Mouse (Mus musculus): ENCODE results near the gene Spn. TPM values are rescaled to one million over a fixed set of nuclear protein-coding genes. Genes with fewer than 3 reads are reported as not detected.
A peak's percentile ranks its signal among the peaks of the same experiment; 100 is the strongest.

Spn gene
- polyA plus RNA-seq, 1 experiment from 2014 or later, result not detected

DNA sequence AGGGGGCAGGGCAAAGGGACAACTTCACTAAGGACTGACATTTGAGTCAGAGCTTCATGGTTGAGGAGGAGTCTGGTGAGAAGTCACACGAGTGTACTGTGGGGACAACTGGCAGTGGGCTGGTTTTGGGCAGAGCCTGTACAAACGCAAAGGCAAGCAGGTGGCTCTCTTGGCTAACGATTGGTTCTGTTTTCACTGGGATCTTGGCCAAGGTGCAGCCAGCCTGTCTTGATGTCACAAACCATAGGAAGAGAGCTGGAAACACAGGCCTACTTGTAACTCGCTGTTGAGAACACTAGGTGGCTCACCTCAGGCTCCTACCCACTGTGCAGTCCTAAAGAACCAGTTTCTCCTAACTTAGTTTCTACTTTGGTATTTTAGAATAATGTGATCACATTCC is 8.0 kb downstream of the Spn start:
- 21% methylated on average over 4 of the region's 4 CpGs for WGBS
- Histone ChIP-seq H3K4me1 (replicated peaks; ENCODE audit: control insufficient read depth, insufficient read depth, low read length) (no peaks in the 10 kb centered on the region), H3K36me3 (replicated peaks; ENCODE audit: control insufficient read depth, insufficient read depth) (no peaks in the 10 kb centered on the region), H3K9me3 (ENCODE audit: control insufficient read depth, low read length) (no peaks in the 10 kb centered on the region), H3K4me3 (replicated peaks; ENCODE audit: low read length) (no peak overlapping the region), H3K27me3 (ENCODE audit: control insufficient read depth, insufficient read depth, low read length) (no peaks in the 10 kb centered on the region), H3K9ac (no peak overlapping the region), H3K4me2 (replicated peaks) (no peak overlapping the region), H3K27ac (no peak overlapping the region)
- DNase-seq (ENCODE audit: low spot score) (peak; percentile 40), ATAC-seq (ENCODE audit: low FRiP score) (no peak)

DNA sequence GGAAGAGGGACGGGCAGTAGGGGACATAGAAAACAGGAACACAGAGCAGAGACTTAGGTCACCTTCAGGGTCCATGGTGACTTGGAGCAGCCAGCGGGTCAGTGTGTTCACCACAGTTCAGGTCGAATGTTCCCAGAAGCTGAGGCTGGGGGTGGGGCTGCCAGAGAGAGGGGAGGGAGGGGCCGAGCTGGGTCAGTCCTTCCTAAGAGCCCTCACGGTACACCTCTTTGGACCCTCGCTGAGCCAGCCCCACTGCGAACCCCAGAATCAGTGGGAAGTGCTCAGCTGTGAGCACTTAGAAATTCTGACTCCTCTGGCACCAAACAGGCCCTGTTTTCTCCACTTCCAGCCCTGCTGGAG is 15.7 kb downstream of the Spn start, which contains the start of gene Qprt:
Gene Qprt, minus strand, starts transcription at position 316 of the 360 bp plus-strand sequence.
- Histone ChIP-seq H3K27ac (no peak within 1 kb of the TSS), H3K4me2 (replicated peaks) (no peak within 1 kb of the TSS), H3K36me3 (replicated peaks; ENCODE audit: control insufficient read depth, insufficient read depth) (no peaks in the 10 kb centered on the region), H3K9me3 (ENCODE audit: control insufficient read depth, low read length) (no peaks in the 10 kb centered on the region; the same call in 1 of the 2 replicates), H3K4me1 (replicated peaks; ENCODE audit: control insufficient read depth, insufficient read depth, low read length) (no peaks in the 10 kb centered on the region), H3K9ac (no peak within 1 kb of the TSS), H3K27me3 (ENCODE audit: control insufficient read depth, insufficient read depth, low read length) (peaks cover 19% of the 10 kb centered on the region), H3K4me3 (replicated peaks; ENCODE audit: low read length) (no peak within 1 kb of the TSS)
- DNase-seq (ENCODE audit: low spot score) (no peak), ATAC-seq (ENCODE audit: low FRiP score) (no peak)
- 6% methylated on average over 6 of the region's 7 CpGs for WGBS

DNA sequence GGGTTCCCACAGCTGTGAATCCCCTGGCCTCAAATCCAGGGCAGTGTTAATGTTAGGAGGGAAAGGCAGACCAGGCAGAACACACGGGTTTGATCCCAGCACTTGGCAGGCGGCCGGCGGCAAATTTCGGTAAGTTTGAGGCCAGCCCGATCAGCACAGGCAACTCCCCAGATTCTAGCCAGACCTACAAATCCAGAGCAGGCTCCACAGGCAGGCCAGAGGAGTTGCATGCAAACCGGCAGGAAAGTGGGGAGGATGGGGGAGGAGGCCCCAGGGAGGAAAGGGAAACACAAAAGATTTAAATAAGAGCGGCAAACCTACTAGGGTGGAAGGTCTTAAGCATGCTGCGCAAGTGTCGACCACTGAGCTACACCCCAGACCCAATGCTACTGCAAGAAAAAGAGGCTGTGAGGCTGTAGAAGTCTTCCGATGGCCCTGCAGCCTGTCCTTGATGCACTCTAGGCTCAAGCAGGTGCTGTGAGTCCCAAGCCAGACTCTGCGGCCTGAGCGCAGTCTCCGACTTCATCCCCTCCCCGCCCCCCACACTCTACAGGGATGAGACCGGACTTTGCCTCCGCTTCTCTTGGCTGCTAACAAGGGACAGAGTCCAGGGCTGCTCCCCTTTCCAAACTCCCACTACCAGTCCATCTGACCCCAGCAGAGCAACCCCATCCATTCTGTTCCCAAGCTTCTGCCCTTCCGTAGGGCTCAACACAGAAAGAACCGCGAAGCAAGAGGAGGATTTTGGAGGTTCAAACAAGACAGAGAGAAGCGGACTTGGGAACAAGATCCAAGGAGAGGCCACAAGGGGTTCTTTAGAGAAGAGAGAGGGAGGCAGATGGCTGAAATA is 16.3 kb downstream of the Spn start:
- no peak for DNase-seq (ENCODE audit: low spot score)
- Histone ChIP-seq H3K4me2 (replicated peaks) (no peak overlapping the region), H3K36me3 (replicated peaks; ENCODE audit: control insufficient read depth, insufficient read depth) (no peaks in the 10 kb centered on the region), H3K4me3 (replicated peaks; ENCODE audit: low read length) (no peak overlapping the region), H3K9ac (no peak overlapping the region), H3K27ac (no peak overlapping the region), H3K9me3 (ENCODE audit: control insufficient read depth, low read length) (no peaks in the 10 kb centered on the region; the same call in 1 of the 2 replicates), H3K4me1 (replicated peaks; ENCODE audit: control insufficient read depth, insufficient read depth, low read length) (no peaks in the 10 kb centered on the region), H3K27me3 (ENCODE audit: control insufficient read depth, insufficient read depth, low read length) (peaks cover 19% of the 10 kb centered on the region)
- ATAC-seq (ENCODE audit: low FRiP score), result no peak
- WGBS, result 9% methylated on average over 21 of the region's 21 CpGs

DNA sequence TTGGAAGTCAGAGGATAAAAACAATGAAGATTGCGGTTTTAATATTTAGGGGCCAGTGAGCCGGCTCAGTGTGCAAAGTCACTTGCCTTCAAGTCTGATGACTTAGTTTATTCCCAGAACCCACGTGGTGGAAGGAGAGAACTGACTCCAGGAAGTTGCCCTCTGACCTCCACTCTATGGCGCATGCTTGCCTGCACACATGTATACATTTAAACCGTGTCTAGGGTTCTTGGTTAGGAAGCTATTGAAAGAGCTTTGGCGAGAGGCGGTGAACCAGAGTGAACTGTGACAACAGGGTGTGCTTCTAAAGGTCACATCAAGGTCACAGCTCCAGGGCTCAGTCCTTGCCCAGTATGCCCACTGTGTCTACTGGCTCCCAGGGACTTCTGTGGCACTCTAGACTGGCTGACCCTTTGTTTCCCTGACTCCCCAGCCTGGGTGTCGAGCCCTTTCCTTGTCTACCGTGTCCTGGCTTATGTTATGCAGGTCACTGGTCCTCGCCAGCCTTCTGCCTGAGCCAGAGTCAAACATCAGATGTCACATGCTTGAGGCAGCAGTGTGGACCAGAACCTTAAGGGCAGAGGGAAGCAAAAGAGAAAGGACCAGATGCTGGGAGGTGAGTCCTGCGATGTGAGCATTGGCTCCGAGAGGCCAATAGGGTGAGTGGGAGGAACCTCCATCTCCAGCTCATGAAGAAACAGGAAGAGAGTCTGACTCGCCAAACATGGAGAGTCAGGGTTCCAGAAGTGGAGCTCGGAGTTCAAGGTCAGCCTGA is 18.8 kb downstream of the Spn start:
- no peak for DNase-seq (ENCODE audit: low spot score)
- Histone ChIP-seq H3K27ac (no peak overlapping the region), H3K36me3 (replicated peaks; ENCODE audit: control insufficient read depth, insufficient read depth) (no peaks in the 10 kb centered on the region), H3K9me3 (ENCODE audit: control insufficient read depth, low read length) (no peaks in the 10 kb centered on the region), H3K4me2 (replicated peaks) (no peak overlapping the region), H3K4me3 (replicated peaks; ENCODE audit: low read length) (no peak overlapping the region), H3K9ac (no peak overlapping the region), H3K4me1 (replicated peaks; ENCODE audit: control insufficient read depth, insufficient read depth, low read length) (no peaks in the 10 kb centered on the region), H3K27me3 (ENCODE audit: control insufficient read depth, insufficient read depth, low read length) (peaks cover 19% of the 10 kb centered on the region)
- WGBS, result 37% methylated on average over 14 of the region's 14 CpGs
- ATAC-seq (ENCODE audit: low FRiP score), result no peak

DNA sequence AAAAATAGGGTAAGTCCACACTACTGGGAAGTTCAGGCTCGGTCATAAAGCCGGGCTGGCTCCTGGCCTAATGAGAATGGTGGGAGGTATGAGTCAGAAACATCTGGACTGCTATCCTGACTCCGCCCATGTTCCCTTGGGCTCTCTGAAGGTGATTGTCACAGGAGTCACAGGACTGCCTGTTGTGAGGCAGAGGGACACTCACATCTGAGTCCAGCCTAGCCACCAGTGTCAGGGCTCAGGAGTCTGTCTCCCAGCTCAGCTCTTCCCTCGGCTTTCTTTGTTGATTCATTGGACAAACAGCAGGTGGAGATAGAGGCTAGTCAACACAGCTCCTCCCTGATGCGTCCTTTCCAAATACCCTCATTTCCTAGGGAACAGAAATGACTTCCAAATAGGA is 19.7 kb downstream of the Spn start:
- Histone ChIP-seq H3K27ac (no peak overlapping the region), H3K4me2 (replicated peaks) (no peak overlapping the region), H3K36me3 (replicated peaks; ENCODE audit: control insufficient read depth, insufficient read depth) (no peaks in the 10 kb centered on the region), H3K4me3 (replicated peaks; ENCODE audit: low read length) (no peak overlapping the region), H3K9ac (no peak overlapping the region), H3K27me3 (ENCODE audit: control insufficient read depth, insufficient read depth, low read length) (peaks cover 19% of the 10 kb centered on the region), H3K4me1 (replicated peaks; ENCODE audit: control insufficient read depth, insufficient read depth, low read length) (no peaks in the 10 kb centered on the region), H3K9me3 (ENCODE audit: control insufficient read depth, low read length) (no peaks in the 10 kb centered on the region)
- ATAC-seq (ENCODE audit: low FRiP score) (no peak), DNase-seq (ENCODE audit: low spot score) (peak; percentile 34)
- WGBS, result 53% methylated on average over 5 of the region's 5 CpGs

DNA sequence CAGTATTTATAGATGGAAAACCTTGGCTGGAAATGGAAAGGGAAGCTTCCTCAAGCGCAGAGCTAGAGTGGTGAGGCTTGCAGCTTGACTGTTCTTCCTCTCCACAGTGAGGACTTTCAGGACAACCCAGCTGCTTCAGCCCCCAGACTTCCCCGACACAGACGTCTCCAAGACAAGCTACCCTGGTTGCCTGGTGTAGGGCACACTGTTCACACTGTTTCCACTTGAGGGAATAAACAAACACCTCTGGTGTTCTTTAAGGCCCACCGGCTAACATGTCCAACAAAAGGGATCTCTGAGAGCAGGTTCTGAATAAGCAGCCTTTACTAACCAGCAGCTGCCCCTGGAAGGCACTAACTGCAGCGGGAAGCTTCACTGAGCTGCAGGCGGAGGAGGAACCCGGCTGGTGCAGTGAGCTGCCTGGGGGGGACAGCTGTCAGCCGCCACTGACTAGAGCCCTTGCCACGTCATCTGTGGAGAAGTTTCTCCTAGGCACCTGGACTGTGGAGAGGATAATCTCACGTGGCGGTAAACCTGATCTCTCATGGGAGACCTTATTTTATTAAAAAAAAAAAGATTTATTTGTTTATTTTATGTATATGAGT is 21.2 kb downstream of the Spn start:
- Histone ChIP-seq H3K4me3 (replicated peaks; ENCODE audit: low read length) (no peak overlapping the region), H3K4me2 (replicated peaks) (no peak overlapping the region), H3K27me3 (ENCODE audit: control insufficient read depth, insufficient read depth, low read length) (peaks cover 11% of the 10 kb centered on the region), H3K9ac (no peak overlapping the region), H3K4me1 (replicated peaks; ENCODE audit: control insufficient read depth, insufficient read depth, low read length) (no peaks in the 10 kb centered on the region), H3K36me3 (replicated peaks; ENCODE audit: control insufficient read depth, insufficient read depth) (no peaks in the 10 kb centered on the region), H3K27ac (no peak overlapping the region), H3K9me3 (ENCODE audit: control insufficient read depth, low read length) (no peaks in the 10 kb centered on the region)
- WGBS, result 44% methylated on average over 11 of the region's 11 CpGs
- DNase-seq (ENCODE audit: low spot score) (no peak), ATAC-seq (ENCODE audit: low FRiP score) (no peak)

DNA sequence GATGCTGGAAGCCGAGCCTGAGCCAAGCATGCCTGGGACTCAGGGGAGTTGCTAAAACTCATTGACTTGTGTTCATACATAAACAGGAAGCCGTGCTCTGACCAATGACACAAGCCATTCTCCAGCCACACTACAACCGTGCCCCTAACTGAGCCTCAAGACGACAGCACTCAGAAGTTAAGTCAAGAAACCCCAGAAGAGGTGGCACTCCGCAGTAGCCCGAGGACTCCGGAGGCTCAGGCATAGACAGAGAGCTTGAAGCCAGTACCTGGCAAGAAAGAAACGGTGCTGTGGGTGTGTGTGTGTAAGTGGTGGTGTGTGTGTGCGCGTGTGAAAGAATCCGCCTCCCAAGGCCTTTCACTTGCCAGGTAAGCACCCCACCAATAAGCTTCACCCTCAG is 22.7 kb downstream of the Spn start:
- Histone ChIP-seq H3K27ac (no peak overlapping the region), H3K9ac (no peak overlapping the region), H3K27me3 (ENCODE audit: control insufficient read depth, insufficient read depth, low read length) (no peaks in the 10 kb centered on the region), H3K4me1 (replicated peaks; ENCODE audit: control insufficient read depth, insufficient read depth, low read length) (no peaks in the 10 kb centered on the region), H3K4me2 (replicated peaks) (no peak overlapping the region), H3K4me3 (replicated peaks; ENCODE audit: low read length) (no peak overlapping the region), H3K9me3 (ENCODE audit: control insufficient read depth, low read length) (no peaks in the 10 kb centered on the region), H3K36me3 (replicated peaks; ENCODE audit: control insufficient read depth, insufficient read depth) (no peaks in the 10 kb centered on the region)
- WGBS, result 85% methylated on average over 11 of the region's 11 CpGs
- no peak for DNase-seq (ENCODE audit: low spot score)
- ATAC-seq (ENCODE audit: low FRiP score), result no peak

DNA sequence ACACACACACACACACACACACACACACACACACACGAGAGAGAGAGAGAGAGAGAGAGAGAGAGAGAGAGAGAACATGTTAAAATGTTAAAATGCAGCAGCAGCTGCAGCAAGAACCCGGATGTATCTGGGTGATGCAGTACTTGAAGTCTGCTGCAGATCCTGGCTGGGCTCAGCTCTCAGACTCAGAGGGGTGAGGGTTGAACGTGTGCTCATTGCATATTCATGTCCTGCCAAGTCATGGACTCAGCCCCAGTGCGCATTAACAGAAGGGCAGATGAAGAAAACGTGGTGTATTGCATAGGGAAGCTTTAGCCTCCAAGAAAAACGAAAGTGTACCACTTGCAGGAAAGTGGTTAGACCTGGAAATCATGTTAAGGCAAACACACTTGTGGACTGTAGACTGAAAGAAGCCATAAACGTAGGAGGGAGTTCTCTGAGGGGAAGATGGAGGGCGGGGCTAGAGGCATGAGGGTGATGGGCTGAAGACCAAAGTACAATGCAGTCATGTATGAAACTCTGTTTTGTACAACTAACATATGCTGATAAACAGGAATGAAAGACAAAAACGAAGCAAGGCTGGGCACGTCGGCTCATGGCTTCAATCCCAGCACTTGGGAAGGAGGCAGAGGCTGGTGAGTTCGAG is 23.9 kb downstream of the Spn start:
- Histone ChIP-seq H3K27me3 (ENCODE audit: control insufficient read depth, insufficient read depth, low read length) (no peaks in the 10 kb centered on the region), H3K36me3 (replicated peaks; ENCODE audit: control insufficient read depth, insufficient read depth) (no peaks in the 10 kb centered on the region), H3K4me3 (replicated peaks; ENCODE audit: low read length) (no peak overlapping the region), H3K9me3 (ENCODE audit: control insufficient read depth, low read length) (no peaks in the 10 kb centered on the region), H3K4me2 (replicated peaks) (no peak overlapping the region), H3K4me1 (replicated peaks; ENCODE audit: control insufficient read depth, insufficient read depth, low read length) (no peaks in the 10 kb centered on the region), H3K27ac (no peak overlapping the region), H3K9ac (no peak overlapping the region)
- 57% methylated on average over 11 of the region's 12 CpGs for WGBS
- ATAC-seq (ENCODE audit: low FRiP score) (no peak), DNase-seq (ENCODE audit: low spot score) (no peak)

Data from hindbrain, embryonic 14.5 days (tissue).